Mouse (Mus musculus) lung, postnatal 0 days (tissue): ENCODE data around the gene Pik3cd. TPM values are rescaled to one million over a fixed set of nuclear protein-coding genes. Genes with fewer than 3 reads are reported as not detected.

Experiments used
- ATAC-seq: fragments of 200-750 bp; cut with Nextera tagmentation; 2 replicates; pipeline ENCODE4 v1.8.0; 2017; ENCODE audit warnings: moderate library complexity
- DNase-seq: peaks from one replicate; pipeline ENCODE4 v3.0.0-alpha.2; 2016; ENCODE audit warnings: low spot score
- H3K27ac ChIP-seq: fragments of 300-500 bp; sonication (generic); 2 replicates; pipeline ENCODE4 v1.5.1; 2014; ENCODE audit warnings: antibody characterized with exemption, mild to moderate bottlenecking, low read length, mixed read lengths
- H3K27me3 ChIP-seq: fragments of 300-500 bp; sonication (generic); replicated peaks from 2 replicates; pipeline ENCODE4 v1.6.1; 2014; ENCODE audit warnings: low read length, mixed read lengths; ENCODE audit not compliant: insufficient read depth
- H3K36me3 ChIP-seq: fragments of 300-500 bp; sonication (generic); 2 replicates; pipeline ENCODE4 v1.6.1; 2014; ENCODE audit warnings: low read length, mixed read lengths; ENCODE audit not compliant: insufficient read depth
- H3K4me1 ChIP-seq: fragments of 300-500 bp; sonication (generic); 2 replicates; pipeline ENCODE4 v1.6.1; 2014; ENCODE audit warnings: antibody characterized with exemption, low read depth, low read length, mixed read lengths; ENCODE audit not compliant: insufficient read depth
- H3K4me2 ChIP-seq: fragments of 300-500 bp; sonication (generic); replicated peaks from 2 replicates; pipeline ENCODE4 v1.6.1; 2014; ENCODE audit warnings: low read depth, mild to moderate bottlenecking, low read length, moderate library complexity, mixed read lengths
- H3K4me3 ChIP-seq: fragments of 300-500 bp; sonication (generic); 2 replicates; pipeline ENCODE4 v1.5.1; 2014; ENCODE audit warnings: low read depth, low read length
- H3K9ac ChIP-seq: fragments of 300-500 bp; sonication (generic); replicated peaks from 2 replicates; pipeline ENCODE4 v1.6.1; 2014; ENCODE audit warnings: low read depth, mild to moderate bottlenecking
- H3K9me3 ChIP-seq: fragments of 300-500 bp; sonication (generic); 2 replicates; pipeline ENCODE4 v1.6.1; 2016; ENCODE audit warnings: low read length, mixed read lengths
- CTCF ChIP-seq: IDR thresholded peaks from 2 replicates; pipeline ENCODE4 v1.5.1; 2016; ENCODE audit warnings: antibody characterized with exemption, mild to moderate bottlenecking
- EP300 ChIP-seq: IDR thresholded peaks from 2 replicates; pipeline ENCODE4 v1.6.1; 2016; ENCODE audit warnings: antibody characterized with exemption, mild to moderate bottlenecking, control low read depth
- WGBS: fragments of 180-500 bp; shearing (Covaris S2); extraction: QIAGEN DNeasy Blood & Tissue Kit; methylation state at CpG from one replicate; pipeline ENCODE4 v1.1.7; 2014; 5-methylcytosine and 5-hydroxymethylcytosine counted together
- polyA plus RNA-seq: library from polyadenylated mRNA; unstranded; fragments of >200 nt; fragmentation: Nextera tagmentation; extraction: Ambion mirVana; gene quantifications from 2 replicates; pipeline ENCODE4 v1.2.1, GENCODE M21; 2015

Gene Pik3cd
- polyA plus RNA-seq, 1 experiment from 2014 or later: 4.0 TPM

GRCm38 (mm10) chr4:149606766-149607358, 95.5 kb downstream of the Pik3cd start:
- Histone ChIP-seq H3K27me3 (no peaks in the 10 kb centered on the region), H3K27ac (no peak overlapping the region), H3K36me3 (no peaks in the 10 kb centered on the region), H3K9me3 (no peaks in the 10 kb centered on the region), H3K4me1 (no peaks in the 10 kb centered on the region), H3K9ac (no peak overlapping the region), H3K4me3 (no peak overlapping the region), H3K4me2 (no peak overlapping the region)
- no peak for DNase-seq
- WGBS: 66% methylated on average over 15 of the region's 15 CpGs
- ATAC-seq: no peak
- TF ChIP-seq EP300 (no peak), CTCF (no peak)

- TF ChIP-seq CTCF (no peak), EP300 (no peak)
- Histone ChIP-seq H3K36me3 (no peaks in the 10 kb centered on the region), H3K4me3 (no peak overlapping the region), H3K27me3 (no peaks in the 10 kb centered on the region), H3K27ac (no peak overlapping the region), H3K4me2 (no peak overlapping the region), H3K9me3 (no peaks in the 10 kb centered on the region), H3K9ac (no peak overlapping the region), H3K4me1 (no peaks in the 10 kb centered on the region)
- WGBS: 82% methylated on average over 16 of the region's 18 CpGs
- ATAC-seq: no peak
- no peak for DNase-seq
Observed at GRCm38 (mm10) chr4:149606056-149606455, 96.3 kb downstream of the Pik3cd start.

- H3K4me2 ChIP-seq: no peak overlapping the region
- no peaks in the 10 kb centered on the region for H3K9me3 ChIP-seq
- no peak overlapping the region for H3K4me3 ChIP-seq
- H3K27ac ChIP-seq: no peak overlapping the region
- TF ChIP-seq EP300: no peak
- peak; percentile 47 for TF ChIP-seq CTCF
- ATAC-seq: no peak
- no peaks in the 10 kb centered on the region for H3K27me3 ChIP-seq
- H3K4me1 ChIP-seq: no peaks in the 10 kb centered on the region
- H3K36me3 ChIP-seq: no peaks in the 10 kb centered on the region
- H3K9ac ChIP-seq: no peak overlapping the region
- WGBS: 85% methylated on average over 3 of the region's 3 CpGs
- no peak for DNase-seq
Observed at GRCm38 (mm10) chr4:149604518-149604917, 97.9 kb downstream of the Pik3cd start.

GRCm38 (mm10) chr4:149603860-149604259, 98.5 kb downstream of the Pik3cd start:
- WGBS: 53% methylated on average over 1 of the region's 1 CpGs
- no peak overlapping the region for H3K4me2 ChIP-seq

GRCm38 (mm10) chr4:149602236-149602635, 100.1 kb downstream of the Pik3cd start:
- no peak for DNase-seq
- no peak for ATAC-seq
- H3K9me3 ChIP-seq: no peaks in the 10 kb centered on the region
- WGBS: 42% methylated on average over 7 of the region's 7 CpGs
- no peaks in the 10 kb centered on the region for H3K27me3 ChIP-seq
- TF ChIP-seq CTCF: no peak
- no peak for TF ChIP-seq EP300
- no peak overlapping the region for H3K4me3 ChIP-seq
- no peaks in the 10 kb centered on the region for H3K36me3 ChIP-seq
- H3K27ac ChIP-seq: no peak overlapping the region
- no peak overlapping the region for H3K4me2 ChIP-seq
- no peaks in the 10 kb centered on the region for H3K4me1 ChIP-seq
- H3K9ac ChIP-seq: no peak overlapping the region

More at GRCm38 (mm10) chr4:149603860-149604259, 98.5 kb downstream of the Pik3cd start:
- Histone ChIP-seq H3K9ac (no peak overlapping the region), H3K27me3 (no peaks in the 10 kb centered on the region), H3K9me3 (no peaks in the 10 kb centered on the region), H3K27ac (no peak overlapping the region), H3K36me3 (no peaks in the 10 kb centered on the region), H3K4me3 (no peak overlapping the region), H3K4me1 (no peaks in the 10 kb centered on the region)
- no peak for DNase-seq
- no peak for ATAC-seq
- TF ChIP-seq CTCF: 0 out of 2 replicates have a peak, but pooled peaks have one; percentile 6
- TF ChIP-seq EP300: no peak

- 39% methylated on average over 4 of the region's 4 CpGs for WGBS
- TF ChIP-seq EP300: no peak; the same call in 1 of the 2 replicates
- TF ChIP-seq CTCF: no peak
- H3K4me2 ChIP-seq: no peak overlapping the region
- H3K4me3 ChIP-seq: no peak overlapping the region
- no peaks in the 10 kb centered on the region for H3K9me3 ChIP-seq
- H3K9ac ChIP-seq: no peak overlapping the region
- H3K4me1 ChIP-seq: no peaks in the 10 kb centered on the region
- H3K36me3 ChIP-seq: no peaks in the 10 kb centered on the region
- ATAC-seq (peak; percentile 56), DNase-seq (peak; percentile 57)
- H3K27ac ChIP-seq: no peak overlapping the region
- H3K27me3 ChIP-seq: no peaks in the 10 kb centered on the region
Observed at GRCm38 (mm10) chr4:149601484-149601883, 100.9 kb downstream of the Pik3cd start.
